Mouse (Mus musculus) E14TG2a.4 (cell line): ENCODE results near the gene Slc7a11.

ENCODE experiments used
- CTCF ChIP-seq: conservative IDR thresholded peaks from 2 replicates; pipeline ENCODE4 v1.5.1; 2014; ENCODE audit warnings: low read length
- NANOG ChIP-seq: IDR thresholded peaks from 2 replicates; pipeline ENCODE4 v1.6.1; 2014; ENCODE audit warnings: borderline replicate concordance, low read length, mixed read lengths

DNA sequence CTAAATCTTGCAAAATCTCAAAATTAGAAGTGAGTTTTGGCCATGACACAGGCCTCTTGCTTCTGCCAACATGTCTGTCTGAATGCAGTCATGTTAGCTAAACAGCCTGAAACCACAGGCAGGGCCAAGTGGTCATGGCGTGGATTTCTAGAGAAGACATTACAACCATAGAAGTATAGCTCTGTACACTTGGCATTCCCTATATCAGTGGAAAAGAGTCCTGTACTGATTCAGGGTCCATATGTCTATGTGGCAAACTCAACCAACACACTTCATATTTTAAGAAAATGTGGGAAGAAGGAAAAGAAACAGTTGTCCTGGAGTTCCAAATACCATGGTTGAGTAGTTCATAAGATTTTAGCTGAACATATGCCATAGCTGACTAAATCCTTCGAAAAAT is 18.8 kb upstream of the Slc7a11 start:
- TF ChIP-seq CTCF (no peak), NANOG (no peak)
